Mouse (Mus musculus) forebrain, embryonic 15.5 days (tissue): ENCODE results near the gene Olfr171. TPM values are rescaled to one million over a fixed set of nuclear protein-coding genes. Genes with fewer than 3 reads are reported as not detected.
"Not testable (repeated sequence)": the region's sequence is repeated elsewhere in the genome, so short reads cannot be mapped to it uniquely, and the experiment has no call there.

ENCODE experiments used
- ATAC-seq: fragments of 200-750 bp; cut with Nextera tagmentation; replicated peaks from 2 replicates; pipeline ENCODE4 v1.8.0; 2017; ENCODE audit warnings: mild to moderate bottlenecking, moderate TSS enrichment, moderate library complexity
- H3K27ac ChIP-seq: fragments of 300-500 bp; sonication (generic); replicated peaks from 2 replicates; pipeline ENCODE4 v1.5.1; 2015; ENCODE audit warnings: mild to moderate bottlenecking, inconsistent platforms
- H3K27me3 ChIP-seq: fragments of 300-500 bp; sonication (generic); 2 replicates; pipeline ENCODE4 v1.6.1; 2015; ENCODE audit warnings: inconsistent platforms
- H3K36me3 ChIP-seq: fragments of 300-500 bp; sonication (generic); 2 replicates; pipeline ENCODE4 v1.6.1; 2015; ENCODE audit warnings: mild to moderate bottlenecking, inconsistent platforms
- H3K4me1 ChIP-seq: fragments of 300-500 bp; sonication (generic); 2 replicates; pipeline ENCODE4 v1.6.1; 2015; ENCODE audit warnings: inconsistent platforms
- H3K4me2 ChIP-seq: fragments of 300-500 bp; sonication (generic); replicated peaks from 2 replicates; pipeline ENCODE4 v1.6.1; 2015; ENCODE audit warnings: mild to moderate bottlenecking, inconsistent platforms
- H3K4me3 ChIP-seq: fragments of 300-500 bp; sonication (generic); 2 replicates; pipeline ENCODE4 v1.5.1; 2015; ENCODE audit warnings: mild to moderate bottlenecking, inconsistent platforms
- H3K9ac ChIP-seq: fragments of 300-500 bp; sonication (generic); replicated peaks from 2 replicates; pipeline ENCODE4 v1.6.1; 2015; ENCODE audit warnings: mild to moderate bottlenecking, inconsistent platforms
- H3K9me3 ChIP-seq: fragments of 300-500 bp; sonication (generic); 2 replicates; pipeline ENCODE4 v1.6.1; 2016; ENCODE audit warnings: inconsistent platforms
- WGBS: fragments of 180-500 bp; shearing (Covaris S2); methylation state at CpG from one replicate; pipeline ENCODE4 v1.1.7; 2015; ENCODE audit warnings: mixed read lengths; 5-methylcytosine and 5-hydroxymethylcytosine counted together
- polyA plus RNA-seq: library from polyadenylated mRNA; unstranded; fragments of >200 nt; fragmentation: Nextera tagmentation; extraction: Ambion mirVana; gene quantifications from 2 replicates; pipeline ENCODE4 v1.2.1, GENCODE M21; 2015

Olfr171 gene
- polyA plus RNA-seq, result not detected in 2 replicates

DNA sequence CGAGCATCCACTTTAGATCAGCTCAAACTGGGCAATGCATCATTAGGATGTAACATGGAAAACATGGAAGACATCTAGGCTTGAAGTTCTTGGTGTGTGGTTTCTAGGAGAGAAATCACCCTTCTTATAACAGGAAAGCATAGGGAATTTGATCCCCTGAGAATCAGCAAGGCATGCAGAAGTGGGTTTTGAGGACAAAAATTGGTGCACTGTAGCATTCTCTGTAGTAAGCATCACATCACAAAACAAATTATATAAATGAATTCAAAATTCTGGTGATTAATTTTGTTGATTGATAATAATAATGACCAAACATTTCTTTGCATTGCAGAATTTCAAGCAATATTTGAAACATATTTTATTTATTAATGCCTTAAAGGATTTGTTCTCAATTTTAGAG, at the start of gene Olfr171:
Gene Olfr171 (minus strand): TSS at position 101 of the 400 bp plus-strand sequence.
- Histone ChIP-seq H3K27me3 (no peaks in the 10 kb centered on the region), H3K9me3 (0 out of 2 replicates have a peak, but pooled peaks cover 5% of the 10 kb centered on the region), H3K4me3 (no peak within 1 kb of the TSS), H3K27ac (no peak within 1 kb of the TSS), H3K4me1 (no peaks in the 10 kb centered on the region), H3K36me3 (no peaks in the 10 kb centered on the region), H3K9ac (no peak within 1 kb of the TSS), H3K4me2 (no peak within 1 kb of the TSS)
- WGBS, result 80% methylated on average over 1 of the region's 1 CpGs
- ATAC-seq, result no peak

DNA sequence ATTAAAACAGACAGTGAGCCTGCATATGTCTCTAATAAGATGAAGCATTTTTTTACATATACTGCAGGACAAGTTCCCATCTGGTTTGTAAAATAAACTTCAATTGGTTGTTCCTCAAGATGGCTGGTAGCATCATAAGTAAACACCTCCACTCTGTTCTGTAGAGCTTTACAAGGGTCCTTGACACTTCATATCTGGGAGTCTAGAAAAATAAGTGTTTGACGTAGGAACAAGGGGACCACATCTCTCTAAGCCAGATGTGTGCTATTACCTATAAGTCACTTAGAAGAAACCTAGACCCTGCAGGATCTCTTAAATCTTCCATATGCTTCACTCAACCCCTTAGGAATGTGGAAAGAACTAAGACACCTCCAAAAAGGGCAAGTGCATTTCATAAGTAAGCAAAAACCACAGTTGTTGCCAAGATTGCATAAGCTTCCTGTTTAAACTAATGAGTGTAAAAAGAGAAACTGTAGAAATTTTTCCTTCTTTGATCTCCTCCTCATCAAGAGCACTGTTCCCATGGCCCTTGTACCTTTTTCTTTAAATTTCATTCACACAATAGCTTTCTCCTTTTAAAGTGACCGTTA, 41.1 kb upstream of the Olfr171 start:
- Histone ChIP-seq H3K27ac (no peak overlapping the region), H3K4me1 (no peaks in the 10 kb centered on the region), H3K9ac (no peak overlapping the region), H3K9me3 (no peaks in the 10 kb centered on the region), H3K36me3 (no peaks in the 10 kb centered on the region), H3K4me3 (no peak overlapping the region), H3K27me3 (no peaks in the 10 kb centered on the region), H3K4me2 (no peak overlapping the region)
- WGBS, result 91% methylated on average over 2 of the region's 2 CpGs
- ATAC-seq, result no peak

DNA sequence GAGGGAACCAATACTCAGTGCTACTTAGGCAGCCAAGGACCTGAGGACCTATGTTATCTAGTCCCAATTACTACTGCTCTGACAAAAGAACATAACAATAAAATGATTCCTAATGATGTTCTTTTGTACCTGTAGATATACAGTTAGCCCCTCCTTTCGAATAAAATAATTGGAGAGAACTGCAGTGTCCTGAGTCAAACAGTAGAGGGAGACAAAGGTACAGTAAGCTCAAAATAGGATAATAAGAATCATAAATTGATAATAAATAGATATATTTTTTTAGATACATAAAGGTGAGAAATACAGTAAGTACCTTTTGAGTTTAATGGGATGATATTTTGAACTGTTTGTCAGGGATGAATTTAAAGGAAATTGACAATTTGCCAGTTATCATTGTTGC, 36.6 kb upstream of the Olfr171 start:
- Histone ChIP-seq H3K4me1 (no peaks in the 10 kb centered on the region), H3K9me3 (no peaks in the 10 kb centered on the region), H3K4me2 (no peak overlapping the region), H3K4me3 (no peak overlapping the region), H3K36me3 (no peaks in the 10 kb centered on the region), H3K9ac (no peak overlapping the region), H3K27ac (no peak overlapping the region), H3K27me3 (no peaks in the 10 kb centered on the region)
- WGBS, result 77% methylated on average over 1 of the region's 1 CpGs
- no peak for ATAC-seq

DNA sequence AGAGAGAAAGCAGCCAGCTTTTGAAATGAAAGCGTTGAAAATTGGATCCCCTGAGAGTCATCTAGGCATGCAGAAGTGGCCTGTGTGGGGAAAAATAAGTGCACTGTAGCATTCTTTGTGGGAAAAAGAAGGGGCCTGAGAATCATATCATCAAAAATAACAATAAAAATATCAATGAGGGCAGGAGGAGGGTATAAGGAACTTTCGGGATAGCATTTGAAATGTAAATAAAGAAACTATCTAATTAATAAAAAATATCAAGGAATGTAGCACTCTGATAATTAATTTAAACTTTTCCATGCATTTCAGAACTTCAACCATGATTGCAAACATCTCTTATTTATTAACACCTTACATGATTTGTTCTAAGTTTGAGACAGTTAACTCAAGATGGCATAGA, 17.9 kb downstream of the Olfr171 start, which contains the start of gene Olfr170:
Gene Olfr170 (minus strand): TSS at position 101 of the 400 bp plus-strand sequence.
- not testable (repeated sequence) for H3K4me2 ChIP-seq, ATAC-seq, H3K36me3 ChIP-seq, H3K4me3 ChIP-seq, H3K4me1 ChIP-seq, H3K27me3 ChIP-seq, H3K9ac ChIP-seq, H3K9me3 ChIP-seq, H3K27ac ChIP-seq
- 83% methylated on average over 2 of the region's 2 CpGs for WGBS

DNA sequence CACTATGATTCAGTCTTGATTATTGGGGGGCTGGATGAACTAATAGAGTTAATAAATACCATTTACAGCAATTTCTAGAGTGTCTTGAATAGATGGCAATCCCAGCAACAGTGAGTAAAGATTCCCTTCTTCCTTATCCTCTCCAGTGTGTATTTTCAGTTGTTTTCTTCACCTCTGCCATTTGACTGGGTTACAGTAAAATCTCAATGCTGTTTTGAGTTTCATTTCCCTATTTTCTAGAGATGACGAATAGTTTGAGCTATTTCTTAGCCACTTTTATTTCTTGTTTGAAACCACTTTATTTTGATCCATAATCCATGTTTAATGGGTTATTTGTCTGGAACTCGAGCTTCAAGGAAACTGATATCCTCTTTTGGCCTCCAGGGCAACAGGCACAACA, 26.6 kb downstream of the Olfr171 start:
- Histone ChIP-seq H3K27ac (no peak overlapping the region), H3K27me3 (no peaks in the 10 kb centered on the region), H3K9ac (no peak overlapping the region), H3K4me1 (no peaks in the 10 kb centered on the region), H3K9me3 (no peaks in the 10 kb centered on the region), H3K36me3 (no peaks in the 10 kb centered on the region), H3K4me2 (no peak overlapping the region), H3K4me3 (no peak overlapping the region)
- no peak for ATAC-seq
- WGBS, result 61% methylated on average over 2 of the region's 2 CpGs

Other genes starting within 250 kb of the Olfr171 start
- gene Olfr165, start 206.8 kb downstream of the Olfr171 start, polyA plus RNA-seq, result not detected in 2 replicates
- not detected in 2 replicates for gene Olfr166, start 146.2 kb downstream of the Olfr171 start, polyA plus RNA-seq
- not detected in 2 replicates for gene Olfr167, start 107.7 kb downstream of the Olfr171 start, polyA plus RNA-seq
- not detected in 2 replicates for gene Olfr168, start 94.4 kb downstream of the Olfr171 start, polyA plus RNA-seq
- not detected in 2 replicates for gene Olfr169, start 58.1 kb downstream of the Olfr171 start, polyA plus RNA-seq
- not detected in 2 replicates for gene Olfr170, start 18.0 kb downstream of the Olfr171 start, polyA plus RNA-seq
- gene Lamp3, start 76.5 kb upstream of the Olfr171 start, polyA plus RNA-seq, result not detected in 2 replicates
- 50.4 and 50.7 TPM in 2 replicates for gene B3gnt5, start 130.3 kb upstream of the Olfr171 start, polyA plus RNA-seq